Mouse (Mus musculus) liver, embryonic 16.5 days (tissue): ENCODE data around the gene Gimap3. TPM values are rescaled to one million over a fixed set of nuclear protein-coding genes. Genes with fewer than 3 reads are reported as not detected.

Source experiments
- ATAC-seq: fragments of 200-750 bp; cut with Nextera tagmentation; 2 replicates; pipeline ENCODE4 v1.8.0; 2017; ENCODE audit warnings: low read depth, mild to moderate bottlenecking, moderate number of reproducible peaks, moderate library complexity
- H3K27ac ChIP-seq: fragments of 300-500 bp; sonication (generic); 2 replicates; pipeline ENCODE4 v1.5.1; 2014; ENCODE audit warnings: mild to moderate bottlenecking, low read length
- H3K27me3 ChIP-seq: fragments of 300-500 bp; sonication (generic); 2 replicates; pipeline ENCODE4 v1.6.1; 2014; ENCODE audit warnings: low read depth, low read length, mixed read lengths; ENCODE audit not compliant: control insufficient read depth, insufficient read depth
- H3K36me3 ChIP-seq: fragments of 300-500 bp; sonication (generic); 2 replicates; pipeline ENCODE4 v1.6.1; 2014; ENCODE audit warnings: mild to moderate bottlenecking; ENCODE audit not compliant: control insufficient read depth, insufficient read depth
- H3K4me1 ChIP-seq: fragments of 300-500 bp; sonication (generic); 2 replicates; pipeline ENCODE4 v1.6.1; 2014; ENCODE audit warnings: low read depth, low read length, mixed read lengths; ENCODE audit not compliant: control insufficient read depth
- H3K4me2 ChIP-seq: fragments of 300-500 bp; sonication (generic); 2 replicates; pipeline ENCODE4 v1.6.1; 2014; ENCODE audit warnings: low read depth, low read length, mixed read lengths
- H3K4me3 ChIP-seq: fragments of 300-500 bp; sonication (generic); 2 replicates; pipeline ENCODE4 v1.5.1; 2014; ENCODE audit warnings: low read depth, mild to moderate bottlenecking, low read length
- H3K9ac ChIP-seq: fragments of 300-500 bp; sonication (generic); 2 replicates; pipeline ENCODE4 v1.6.1; 2014; ENCODE audit warnings: low read depth, low read length
- H3K9me3 ChIP-seq: fragments of 300-500 bp; sonication (generic); replicated peaks from 2 replicates; pipeline ENCODE4 v1.6.1; 2016; ENCODE audit warnings: low read length; ENCODE audit not compliant: control insufficient read depth
- WGBS: fragments of 180-500 bp; shearing (Covaris S2); extraction: QIAGEN DNeasy Blood & Tissue Kit; methylation state at CpG from one replicate; pipeline ENCODE4 v1.1.7; 2014; ENCODE audit not compliant: insufficient replicate concordance; 5-methylcytosine and 5-hydroxymethylcytosine counted together
- polyA plus RNA-seq: library from polyadenylated mRNA; unstranded; fragments of >200 nt; fragmentation: Nextera tagmentation; extraction: Ambion mirVana; gene quantifications from 2 replicates; pipeline ENCODE4 v1.2.1, GENCODE M21; 2015

Gene Gimap3
- 0.20 and 0.37 TPM in 2 replicates for polyA plus RNA-seq

DNA sequence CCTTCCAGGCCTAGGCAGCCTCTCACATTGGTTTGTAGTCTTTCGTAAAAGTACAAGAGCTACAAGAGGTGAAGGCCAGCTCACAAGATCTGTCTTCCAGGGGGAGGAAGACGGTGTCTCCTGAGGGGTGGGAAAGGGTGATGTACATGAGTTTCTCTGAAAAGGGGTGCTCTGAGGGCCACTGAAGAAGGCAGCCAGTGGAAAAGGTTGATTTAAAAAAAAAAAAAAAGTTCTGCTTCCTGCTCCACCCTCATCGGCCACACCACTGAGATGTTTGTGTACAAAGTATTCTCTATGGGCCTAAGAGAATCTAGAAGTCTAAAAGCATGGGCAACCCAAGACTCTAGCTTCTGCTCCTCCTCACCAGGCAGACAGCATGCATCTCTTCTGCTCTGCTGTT is at the start of gene Gimap3:
Gene Gimap3 (minus strand): TSS at position 156 of the 400 bp plus-strand sequence.
- WGBS = 65% methylated on average over 3 of the region's 3 CpGs
- Histone ChIP-seq H3K9ac (no peak within 1 kb of the TSS), H3K36me3 (no peaks in the 10 kb centered on the region), H3K9me3 (no peaks in the 10 kb centered on the region), H3K27me3 (no peaks in the 10 kb centered on the region), H3K4me3 (no peak within 1 kb of the TSS), H3K4me1 (peaks cover 2% of the 10 kb centered on the region; the same call in 1 of the 2 replicates), H3K27ac (no peak within 1 kb of the TSS), H3K4me2 (no peak within 1 kb of the TSS)
- no peak for ATAC-seq

GRCm38 (mm10) chr6:48817815-48818214 is 47.2 kb upstream of the Gimap3 start:
- WGBS = under 1% methylated on average over 6 of the region's 6 CpGs
- Histone ChIP-seq H3K27me3 (no peaks in the 10 kb centered on the region), H3K4me1 (no peaks in the 10 kb centered on the region), H3K9ac (no peak overlapping the region), H3K27ac (no peak overlapping the region), H3K4me3 (no peak overlapping the region), H3K4me2 (no peak overlapping the region), H3K36me3 (no peaks in the 10 kb centered on the region), H3K9me3 (no peaks in the 10 kb centered on the region)
- ATAC-seq = no peak

GRCm38 (mm10) chr6:48815013-48815412 is 44.4 kb upstream of the Gimap3 start:
- no peaks in the 10 kb centered on the region for H3K36me3 ChIP-seq
- no peak overlapping the region for H3K9ac ChIP-seq
- H3K4me2 ChIP-seq = no peak overlapping the region
- no peaks in the 10 kb centered on the region for H3K4me1 ChIP-seq
- H3K27me3 ChIP-seq = no peaks in the 10 kb centered on the region
- H3K9me3 ChIP-seq = no peaks in the 10 kb centered on the region
- no peak for ATAC-seq
- no peak overlapping the region for H3K4me3 ChIP-seq
- H3K27ac ChIP-seq = no peak overlapping the region

DNA sequence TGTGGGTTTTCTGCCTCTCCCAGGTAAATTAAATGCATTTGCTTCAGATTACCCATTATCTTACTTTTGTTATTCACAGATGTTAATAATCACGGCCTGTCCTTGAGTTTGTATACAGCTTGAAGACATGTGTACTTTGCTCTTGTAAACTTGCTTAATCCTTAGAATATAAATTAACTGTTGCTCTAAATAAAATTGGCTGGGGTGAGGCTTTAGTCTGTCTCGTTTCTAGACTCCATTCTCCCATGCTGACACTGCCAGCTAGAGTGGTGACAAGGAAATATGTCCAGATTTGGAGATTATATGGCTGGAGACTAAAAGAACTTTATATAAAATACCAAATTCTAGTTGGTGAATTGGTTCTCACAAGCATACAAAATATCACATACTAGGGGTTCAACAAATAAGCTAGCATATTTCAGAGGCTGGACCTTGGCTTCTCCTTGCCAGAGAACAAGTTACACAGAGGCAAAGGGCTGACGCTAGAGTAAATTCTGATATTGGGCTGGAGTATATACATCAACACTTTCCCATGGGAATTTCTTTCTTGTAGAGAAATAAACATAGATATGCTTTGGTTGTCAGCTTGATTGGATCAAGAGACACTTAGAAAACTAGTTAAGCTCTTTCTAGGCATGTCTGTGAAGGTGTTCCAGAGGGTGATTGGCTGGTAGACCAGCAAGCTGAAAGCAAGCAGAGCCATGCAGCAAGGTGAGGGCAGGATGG is 39.0 kb upstream of the Gimap3 start:
- Histone ChIP-seq H3K9ac (no peak overlapping the region), H3K9me3 (no peaks in the 10 kb centered on the region), H3K27me3 (no peaks in the 10 kb centered on the region), H3K4me3 (no peak overlapping the region), H3K4me2 (no peak overlapping the region), H3K27ac (no peak overlapping the region), H3K4me1 (no peaks in the 10 kb centered on the region), H3K36me3 (no peaks in the 10 kb centered on the region)
- 61% methylated on average over 3 of the region's 3 CpGs for WGBS
- ATAC-seq = no peak

DNA sequence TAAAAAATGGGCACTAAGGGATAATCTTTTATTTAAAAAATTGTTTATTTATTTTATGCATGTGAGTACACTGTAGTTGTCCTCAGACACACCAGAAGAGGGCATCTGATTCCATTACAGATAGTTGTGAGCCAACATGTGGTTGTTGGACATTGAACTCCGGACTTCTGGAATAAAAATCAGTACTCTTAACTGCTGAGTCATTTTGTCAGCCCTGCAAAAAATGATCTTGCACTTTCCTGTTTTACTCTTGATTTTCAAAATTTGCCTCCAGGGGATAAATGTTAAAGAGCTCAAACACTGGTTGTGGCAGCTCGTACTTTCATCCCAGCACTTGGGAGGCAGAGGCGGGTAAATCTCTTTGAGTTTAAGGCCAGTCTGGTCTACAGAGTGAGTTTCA is 36.1 kb upstream of the Gimap3 start:
- no peaks in the 10 kb centered on the region for H3K9me3 ChIP-seq
- H3K36me3 ChIP-seq = no peaks in the 10 kb centered on the region
- no peak overlapping the region for H3K4me2 ChIP-seq
- H3K4me3 ChIP-seq = no peak overlapping the region
- H3K27ac ChIP-seq = no peak overlapping the region
- H3K9ac ChIP-seq = no peak overlapping the region
- no peaks in the 10 kb centered on the region for H3K27me3 ChIP-seq
- WGBS = 62% methylated on average over 3 of the region's 3 CpGs
- H3K4me1 ChIP-seq = no peaks in the 10 kb centered on the region
- ATAC-seq = no peak

- no peak for ATAC-seq
- H3K9me3 ChIP-seq = no peaks in the 10 kb centered on the region
- 65% methylated on average over 5 of the region's 5 CpGs for WGBS
- H3K27me3 ChIP-seq = no peaks in the 10 kb centered on the region
- no peak overlapping the region for H3K4me2 ChIP-seq
- H3K4me3 ChIP-seq = no peak overlapping the region
- no peak overlapping the region for H3K9ac ChIP-seq
- no peak overlapping the region for H3K27ac ChIP-seq
- H3K36me3 ChIP-seq = no peaks in the 10 kb centered on the region
- H3K4me1 ChIP-seq = no peaks in the 10 kb centered on the region
Measured at GRCm38 (mm10) chr6:48804346-48804745, 33.7 kb upstream of the Gimap3 start.

GRCm38 (mm10) chr6:48803406-48804051 is 32.9 kb upstream of the Gimap3 start:
- no peak overlapping the region for H3K4me2 ChIP-seq
- H3K27ac ChIP-seq = no peak overlapping the region
- H3K9me3 ChIP-seq = no peaks in the 10 kb centered on the region
- H3K9ac ChIP-seq = no peak overlapping the region
- no peak overlapping the region for H3K4me3 ChIP-seq
- no peak for ATAC-seq
- H3K27me3 ChIP-seq = no peaks in the 10 kb centered on the region
- no peaks in the 10 kb centered on the region for H3K36me3 ChIP-seq
- no peaks in the 10 kb centered on the region for H3K4me1 ChIP-seq

- ATAC-seq = no peak
- no peak overlapping the region for H3K27ac ChIP-seq
- no peak overlapping the region for H3K9ac ChIP-seq
- no peaks in the 10 kb centered on the region for H3K9me3 ChIP-seq
- H3K36me3 ChIP-seq = no peaks in the 10 kb centered on the region
- H3K27me3 ChIP-seq = no peaks in the 10 kb centered on the region
- no peaks in the 10 kb centered on the region for H3K4me1 ChIP-seq
- 33% methylated on average over 1 of the region's 1 CpGs for WGBS
- H3K4me2 ChIP-seq = no peak overlapping the region
- H3K4me3 ChIP-seq = no peak overlapping the region
Measured at GRCm38 (mm10) chr6:48801897-48802296, 31.2 kb upstream of the Gimap3 start.

- ATAC-seq = no peak
- no peak overlapping the region for H3K4me2 ChIP-seq
- no peak overlapping the region for H3K27ac ChIP-seq
- no peaks in the 10 kb centered on the region for H3K9me3 ChIP-seq
- no peak overlapping the region for H3K9ac ChIP-seq
- no peaks in the 10 kb centered on the region for H3K36me3 ChIP-seq
- H3K27me3 ChIP-seq = no peaks in the 10 kb centered on the region
- no peak overlapping the region for H3K4me3 ChIP-seq
- H3K4me1 ChIP-seq = no peaks in the 10 kb centered on the region
- 48% methylated on average over 2 of the region's 2 CpGs for WGBS
Measured at GRCm38 (mm10) chr6:48787867-48788266, 17.2 kb upstream of the Gimap3 start.
